Mouse (Mus musculus) liver, postnatal 0 days (tissue): Measurements from ENCODE around the gene Myg1.

ENCODE experiments used
- CTCF ChIP-seq: sonication (generic); IDR thresholded peaks from 2 replicates; pipeline ENCODE4 v1.5.1; 2016; ENCODE audit warnings: antibody characterized with exemption, low read depth
- EP300 ChIP-seq: IDR thresholded peaks from 2 replicates; pipeline ENCODE4 v1.6.1; 2016; ENCODE audit warnings: antibody characterized with exemption, low read depth, mild to moderate bottlenecking

DNA sequence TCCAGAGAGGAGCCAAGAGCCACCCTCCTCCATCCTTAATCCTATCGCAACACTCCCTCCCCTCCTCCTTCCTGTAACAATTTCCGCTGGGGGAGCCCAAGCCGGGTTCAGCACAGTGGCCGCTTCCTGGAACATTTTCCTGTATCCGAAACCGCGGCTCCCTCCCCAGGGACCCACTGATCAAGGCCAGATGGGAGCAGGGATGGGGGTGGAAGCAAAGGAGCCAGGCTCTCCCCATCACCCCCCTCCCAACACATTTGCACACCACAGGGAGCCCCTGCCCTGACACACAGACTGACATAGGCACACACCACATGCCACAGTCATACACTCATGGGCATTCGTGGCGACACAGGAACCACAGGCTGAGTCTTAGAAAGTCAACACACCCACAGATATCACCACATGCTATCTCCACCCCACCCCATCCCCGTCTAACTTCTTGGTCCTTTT is 46.3 kb downstream of the Myg1 start:
- TF ChIP-seq CTCF (no peak), EP300 (0 out of 2 replicates have a peak, but pooled peaks have one; percentile 26)
